Mouse (Mus musculus) 3T3-L1 (cell line): ENCODE results near the gene Cd300c2.
A peak's percentile ranks its signal among the peaks of the same experiment; 100 is the strongest.
"Not testable (repeated sequence)": the region's sequence is repeated elsewhere in the genome, so short reads cannot be mapped to it uniquely, and the experiment has no call there.

Source experiments
- DNase-seq: peaks from one replicate; pipeline ENCODE4 v3.0.0-alpha.2; 2015; ENCODE audit warnings: low read depth, low spot score

Cd300c2 gene

GRCm38 (mm10) chr11:115001474-115002040, at the start of gene Cd300c2:
Gene Cd300c2, minus strand, starts transcription at chr11:115001880.
- DNase-seq: no peak

GRCm38 (mm10) chr11:115049282-115049895, 47.7 kb upstream of the Cd300c2 start:
- DNase-seq: peak; percentile 66

GRCm38 (mm10) chr11:115048259-115048658, 46.6 kb upstream of the Cd300c2 start, which contains the start of gene Cd300ld3:
Gene Cd300ld3, minus strand, starts transcription at chr11:115048409.
- DNase-seq: no peak

DNA sequence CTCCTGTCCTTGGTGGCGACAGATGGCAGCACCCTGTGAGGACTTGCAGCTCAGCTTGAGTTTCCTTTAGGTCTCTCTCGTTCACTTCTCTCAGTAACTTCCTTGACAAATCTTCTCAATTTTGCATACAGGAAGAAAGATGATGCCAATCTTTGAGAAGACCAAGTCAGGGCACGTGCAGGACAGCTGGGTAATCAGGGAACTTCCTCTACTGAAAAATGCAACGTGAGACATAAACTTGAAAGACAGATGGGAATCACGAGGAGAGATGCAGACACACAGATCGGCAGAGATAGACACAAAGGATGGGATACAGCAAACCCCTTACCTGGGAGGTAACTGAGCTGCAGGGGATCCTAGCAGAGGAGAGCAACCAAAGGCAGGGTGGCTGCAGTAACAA, 36.0 kb upstream of the Cd300c2 start, which contains the start of gene Cd300ld5:
TSS of gene Cd300ld5 (minus strand) at position 101 of the 400 bp plus-strand sequence.
- DNase-seq: not testable (repeated sequence)

- DNase-seq: not testable (repeated sequence)
Measured at GRCm38 (mm10) chr11:115026912-115027311, 25.2 kb upstream of the Cd300c2 start, which contains the start of gene Cd300ld4. Gene Cd300ld4, minus strand, starts transcription at chr11:115027012.

GRCm38 (mm10) chr11:115016093-115016492, 14.4 kb upstream of the Cd300c2 start, which contains the start of gene Cd300ld2:
Gene Cd300ld2, minus strand, starts transcription at chr11:115016193.
- DNase-seq: not testable (repeated sequence)

GRCm38 (mm10) chr11:115004070-115004469, 2.4 kb upstream of the Cd300c2 start:
- DNase-seq: no peak

DNA sequence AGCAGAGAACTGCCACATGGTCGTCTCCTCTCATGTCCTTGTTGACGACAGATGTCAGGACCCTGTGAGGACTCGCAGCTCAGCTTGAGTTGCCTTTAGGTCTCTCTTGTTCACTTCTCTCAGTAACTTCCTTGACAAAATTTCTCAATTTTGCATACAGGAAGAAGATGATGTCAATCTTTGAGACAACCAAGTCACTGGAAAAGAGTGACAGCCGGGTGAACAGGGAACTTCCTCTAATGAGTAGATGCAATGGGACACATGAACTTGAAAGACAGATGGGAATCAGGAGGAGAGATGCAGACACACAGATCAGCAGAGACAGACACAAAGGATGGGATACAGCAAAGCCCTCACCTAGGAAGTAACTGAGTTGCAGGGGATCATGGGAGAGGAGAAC, 11.9 kb downstream of the Cd300c2 start, which contains the start of gene Cd300ld:
TSS of gene Cd300ld (minus strand) at position 130 of the 400 bp plus-strand sequence.
- DNase-seq: no peak

GRCm38 (mm10) chr11:114981866-114982265, 19.8 kb downstream of the Cd300c2 start:
- DNase-seq: peak; percentile 99

DNA sequence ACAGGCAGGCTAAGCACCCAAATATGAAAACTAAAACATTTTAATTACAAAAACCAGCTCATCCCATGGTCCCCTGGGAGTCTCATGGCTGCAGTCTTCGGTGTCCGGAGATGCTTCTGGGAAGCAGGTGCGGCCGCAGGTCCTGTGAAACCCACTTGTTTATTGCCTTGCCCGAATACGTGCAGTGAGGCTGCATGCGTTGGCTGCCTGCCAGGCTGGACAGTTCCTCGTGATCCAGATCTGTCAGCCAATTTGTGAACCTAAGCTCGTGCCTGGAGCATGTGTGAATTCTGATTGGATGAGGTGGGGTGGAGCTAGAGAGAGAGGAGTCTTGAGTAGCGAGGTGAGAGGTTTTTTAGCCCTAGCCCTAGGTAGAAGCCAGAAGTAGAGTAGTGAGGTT, 29.0 kb downstream of the Cd300c2 start:
- DNase-seq: no peak

DNA sequence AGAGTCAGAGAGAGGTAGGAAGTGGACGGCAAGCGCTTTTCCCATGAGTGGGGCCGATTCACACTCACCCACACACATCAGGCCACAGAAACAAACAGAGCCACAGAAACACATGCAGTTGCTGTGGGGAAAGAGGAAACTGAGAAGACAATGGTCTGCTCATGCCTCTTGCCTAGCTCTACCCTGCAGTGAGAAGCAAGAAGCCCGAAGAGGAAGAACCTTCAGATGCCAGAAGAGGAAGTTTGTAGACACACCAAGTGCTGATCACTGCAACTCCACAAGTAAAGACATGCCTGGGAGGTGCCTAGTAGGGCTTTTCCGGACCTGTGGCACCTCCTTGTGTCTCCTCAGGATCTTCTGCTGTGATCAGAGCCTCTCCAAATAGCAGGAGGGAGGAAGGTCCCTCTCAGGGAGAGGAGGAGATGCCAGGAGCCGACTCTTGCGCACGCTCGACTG, 32.9 kb downstream of the Cd300c2 start, which contains the start of gene Cd300c:
TSS of gene Cd300c (minus strand) at position 406 of the 456 bp plus-strand sequence.
- no peak for DNase-seq

DNA sequence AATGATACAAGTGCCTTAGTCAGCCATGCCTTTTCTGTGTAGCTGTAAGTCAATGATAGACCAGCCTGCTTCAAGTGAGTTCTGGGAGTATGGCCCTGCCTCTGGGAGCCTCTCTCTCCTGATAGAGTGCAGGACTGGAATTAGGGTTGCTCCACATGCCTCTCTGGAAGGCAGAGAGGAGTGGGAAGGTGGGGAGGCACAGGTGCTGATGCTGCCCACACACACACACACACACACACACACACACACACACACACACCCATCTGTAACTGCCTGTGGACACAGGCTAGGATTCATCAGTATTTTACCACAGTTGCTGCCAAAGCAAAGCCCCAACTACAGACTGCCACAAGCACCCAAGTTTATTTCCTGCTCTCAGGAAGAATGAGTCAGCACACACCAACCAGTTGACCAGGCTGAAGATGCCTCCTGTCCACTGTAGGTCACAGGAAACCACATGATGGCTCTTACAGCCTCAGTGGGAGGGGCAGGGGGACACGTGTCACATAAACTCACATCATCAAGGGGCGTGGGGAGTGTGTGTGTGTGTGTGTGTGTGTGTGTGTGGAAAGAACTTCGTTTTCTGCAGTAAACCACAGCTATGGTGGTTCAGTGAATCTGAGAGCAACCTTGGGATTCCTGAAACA, 36.4 kb downstream of the Cd300c2 start:
- peak; percentile 96 for DNase-seq

GRCm38 (mm10) chr11:114960369-114960768, 41.3 kb downstream of the Cd300c2 start:
- DNase-seq: no peak
